Mouse (Mus musculus) spleen, adult 2 months (tissue): Measurements from ENCODE around the gene Ick. TPM values are rescaled to one million over a fixed set of nuclear protein-coding genes. Genes with fewer than 3 reads are reported as not detected.

Experiments
- DNase-seq, 2 experiments: peaks; one replicate each; pipeline versions ENCODE4 v3.0.0 to v3.0.0-alpha.2; 2012 to 2021; ENCODE audit warnings: low spot score in 2 of 2, low read depth in 1 of 2
- H3K27ac ChIP-seq: fragments of 200-500 bp; 2 replicates; pipeline ENCODE4 v1.5.1; 2012; ENCODE audit warnings: low read length, inconsistent platforms; ENCODE audit not compliant: insufficient read depth
- H3K27me3 ChIP-seq: fragments of 200-500 bp; 2 replicates; pipeline ENCODE4 v1.6.1; 2012; ENCODE audit warnings: mild to moderate bottlenecking, moderate library complexity, low read length, inconsistent platforms; ENCODE audit not compliant: control insufficient read depth, insufficient read depth
- H3K36me3 ChIP-seq: fragments of 200-500 bp; 2 replicates; pipeline ENCODE4 v1.6.1; 2012; ENCODE audit warnings: mild to moderate bottlenecking, low read length, inconsistent platforms; ENCODE audit not compliant: control insufficient read depth, insufficient read depth
- H3K4me1 ChIP-seq: fragments of 200-500 bp; 2 replicates; pipeline ENCODE4 v1.6.1; 2011; ENCODE audit warnings: inconsistent platforms; ENCODE audit not compliant: control insufficient read depth, insufficient read depth, insufficient read length
- H3K4me3 ChIP-seq: fragments of 200-500 bp; 2 replicates; pipeline ENCODE4 v1.5.1; 2011; ENCODE audit warnings: mild to moderate bottlenecking, inconsistent platforms; ENCODE audit not compliant: insufficient read depth, insufficient read length; ENCODE audit errors: extremely low read depth
- CTCF ChIP-seq: fragments of 200-500 bp; IDR thresholded peaks from 2 replicates; pipeline ENCODE4 v1.5.1; 2011; ENCODE audit warnings: mild to moderate bottlenecking, inconsistent platforms; ENCODE audit not compliant: insufficient read depth, insufficient read length, insufficient replicate concordance; ENCODE audit errors: extremely low read depth
- POLR2A ChIP-seq: fragments of 200-500 bp; IDR thresholded peaks from 2 replicates; pipeline ENCODE4 v1.6.1; 2011; ENCODE audit warnings: low read depth, low read length, inconsistent platforms
- WGBS: fragments of 180-500 bp; shearing (Covaris S2); methylation state at CpG from one replicate; pipeline ENCODE4 v1.1.7; 2018; 5-methylcytosine and 5-hydroxymethylcytosine counted together
- polyA plus RNA-seq: library from polyadenylated mRNA; depleted of rRNA; stranded (reverse); fragments of >200 nt; gene quantifications from 2 replicates; pipeline ENCODE4 v1.2.3, GENCODE M21; 2012

Ick gene
- polyA plus RNA-seq, 1 experiment = 3.0 TPM

DNA sequence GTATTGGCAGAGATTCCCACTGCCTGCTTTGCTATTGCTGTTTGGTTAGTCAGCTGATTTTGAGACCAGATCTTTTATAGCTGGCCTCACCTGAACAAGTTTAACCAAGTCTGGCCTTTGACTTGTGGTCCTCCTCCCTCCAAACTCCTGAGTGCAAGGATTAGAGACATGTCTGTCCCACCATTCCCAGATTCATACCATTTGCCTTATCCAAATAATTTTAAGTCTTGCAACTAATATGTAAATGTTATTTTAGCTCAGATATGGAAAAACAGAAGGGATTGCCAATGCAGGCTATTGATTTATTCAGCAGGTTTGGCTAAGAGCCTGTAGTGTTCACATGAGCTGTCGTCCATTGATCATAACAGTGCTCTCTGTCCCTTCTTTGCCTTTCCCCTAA lies 48.2 kb downstream of the Ick start:
- DNase-seq = no peak
- H3K4me1 ChIP-seq = no peaks in the 10 kb centered on the region
- TF ChIP-seq POLR2A (no peak), CTCF (no peak)
- H3K4me3 ChIP-seq = no peak overlapping the region
- peaks cover 4% of the 10 kb centered on the region for H3K36me3 ChIP-seq
- no peak overlapping the region for H3K27ac ChIP-seq
- 90% methylated on average over 1 of the region's 1 CpGs for WGBS
- no peaks in the 10 kb centered on the region for H3K27me3 ChIP-seq

DNA sequence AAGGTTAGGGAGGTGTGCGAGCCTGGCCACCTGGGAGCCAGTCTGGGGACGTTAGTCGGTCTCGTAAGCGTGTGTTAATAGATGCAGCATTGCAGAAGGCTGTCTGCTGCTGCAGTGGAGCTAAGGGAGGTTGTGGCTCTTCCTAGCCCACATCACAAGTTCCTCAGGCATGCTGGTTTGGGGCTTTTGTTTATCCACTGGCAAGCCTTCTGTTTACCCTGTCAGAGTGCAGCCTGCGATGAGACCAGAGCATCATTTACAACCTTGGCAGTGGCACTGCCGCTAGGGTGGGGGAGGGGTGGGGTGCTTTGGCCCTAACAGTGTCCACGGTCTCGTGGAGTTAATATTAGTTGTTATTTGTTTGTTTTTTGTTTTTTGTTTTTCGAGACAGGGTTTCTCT lies 54.3 kb downstream of the Ick start:
- TF ChIP-seq POLR2A = no peak
- no peak overlapping the region for H3K4me3 ChIP-seq
- no peaks in the 10 kb centered on the region; the same call in 1 of the 2 replicates for H3K36me3 ChIP-seq
- H3K4me1 ChIP-seq = no peaks in the 10 kb centered on the region
- 94% methylated on average over 10 of the region's 10 CpGs for WGBS
- no peaks in the 10 kb centered on the region for H3K27me3 ChIP-seq
- no peak overlapping the region for H3K27ac ChIP-seq
- no peak for DNase-seq

DNA sequence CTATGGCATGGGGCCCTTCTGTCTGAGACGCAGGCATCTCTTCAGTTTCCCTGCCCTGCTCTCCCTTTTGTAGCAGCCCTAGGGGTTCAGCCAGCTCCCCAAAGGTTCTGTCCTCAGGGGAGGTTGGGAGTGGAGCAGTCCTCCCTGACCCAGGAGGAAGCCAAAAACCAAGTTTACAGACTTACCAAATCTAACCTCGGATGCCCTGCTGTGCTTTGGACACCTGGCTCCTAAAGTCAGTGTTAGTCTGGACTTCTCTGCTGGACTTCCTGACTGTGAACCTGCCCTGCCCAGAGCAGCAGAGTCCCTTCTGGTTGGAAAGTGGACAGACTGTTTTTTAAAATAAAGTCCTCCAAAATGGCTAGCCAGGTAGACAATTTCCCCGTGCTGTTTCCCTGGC lies 55.7 kb downstream of the Ick start:
- no peaks in the 10 kb centered on the region for H3K36me3 ChIP-seq
- no peak for DNase-seq

DNA sequence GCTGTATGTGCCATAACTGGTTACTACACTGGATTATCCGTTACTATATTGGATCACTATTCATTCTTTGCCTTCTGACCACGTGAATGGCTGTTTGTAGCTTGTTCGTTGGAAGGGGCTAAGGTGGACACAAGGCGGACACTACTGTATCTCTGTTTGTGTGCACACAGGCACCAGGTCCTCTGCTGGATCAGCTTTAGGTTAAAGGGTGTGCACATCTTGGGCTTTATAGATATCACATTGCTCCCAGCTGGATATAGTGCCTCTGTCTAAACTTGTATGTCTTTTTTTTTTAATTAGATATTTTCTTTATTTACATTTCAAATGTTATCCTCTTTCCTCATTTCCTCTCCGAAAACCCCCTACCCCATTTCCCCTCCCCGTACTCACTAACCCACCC lies 56.5 kb downstream of the Ick start:
- WGBS = 90% methylated on average over 6 of the region's 6 CpGs
- H3K27ac ChIP-seq = no peak overlapping the region
- H3K4me1 ChIP-seq = no peaks in the 10 kb centered on the region
- H3K36me3 ChIP-seq = no peaks in the 10 kb centered on the region
- H3K27me3 ChIP-seq = no peaks in the 10 kb centered on the region
- no peak overlapping the region for H3K4me3 ChIP-seq
- TF ChIP-seq POLR2A = no peak
- TF ChIP-seq CTCF = no peak
- no peak for DNase-seq

More for the DNA sequence above, 55.7 kb downstream of the Ick start:
- WGBS = 96% methylated on average over 3 of the region's 3 CpGs
- H3K27ac ChIP-seq = no peak overlapping the region
- H3K4me1 ChIP-seq = no peaks in the 10 kb centered on the region
- TF ChIP-seq CTCF (no peak), POLR2A (no peak)
- no peaks in the 10 kb centered on the region for H3K27me3 ChIP-seq
- H3K4me3 ChIP-seq = no peak overlapping the region

DNA sequence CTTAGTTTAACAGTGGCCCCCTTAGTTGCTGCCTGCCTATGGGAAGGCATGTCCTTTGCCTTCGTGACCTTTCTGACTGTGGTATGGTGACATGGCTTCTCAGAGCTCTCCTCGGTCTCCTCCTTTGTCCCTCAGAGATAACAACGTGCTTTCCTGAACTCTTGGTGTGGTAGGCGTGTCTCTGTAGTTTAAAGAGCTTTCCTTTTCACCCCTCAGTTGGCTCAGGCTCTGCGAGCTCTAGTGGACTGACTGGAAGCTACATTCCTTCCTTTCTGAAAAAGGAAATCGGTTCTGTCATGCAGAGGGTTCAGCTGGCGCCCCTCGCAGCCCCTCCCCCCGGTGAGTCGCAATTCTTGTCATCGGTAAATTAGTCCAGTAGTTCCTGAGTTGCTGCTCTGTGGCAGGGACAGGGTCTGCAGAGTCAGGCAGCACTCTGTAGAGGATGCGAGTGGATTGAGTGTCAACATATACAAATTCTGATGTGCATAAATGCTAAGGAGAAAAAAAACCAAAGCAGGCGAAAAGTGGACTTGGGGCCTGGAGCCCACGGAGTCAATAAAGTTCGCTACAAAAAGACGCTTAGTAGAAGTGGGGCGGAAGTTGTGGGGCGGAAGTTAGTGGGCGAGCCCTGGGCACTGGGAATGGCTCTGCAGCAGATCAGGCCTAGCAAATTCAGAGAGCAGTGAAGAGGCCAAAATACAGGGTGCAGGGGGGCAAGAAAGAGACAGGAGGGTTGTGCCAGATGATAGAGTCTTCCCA lies 57.9 kb downstream of the Ick start:
- DNase-seq = no peak
- TF ChIP-seq CTCF (no peak), POLR2A (no peak)
- no peak overlapping the region for H3K4me3 ChIP-seq
- no peaks in the 10 kb centered on the region for H3K36me3 ChIP-seq
- 83% methylated on average over 19 of the region's 19 CpGs for WGBS
- no peak overlapping the region for H3K27ac ChIP-seq
- no peaks in the 10 kb centered on the region for H3K4me1 ChIP-seq
- H3K27me3 ChIP-seq = no peaks in the 10 kb centered on the region

DNA sequence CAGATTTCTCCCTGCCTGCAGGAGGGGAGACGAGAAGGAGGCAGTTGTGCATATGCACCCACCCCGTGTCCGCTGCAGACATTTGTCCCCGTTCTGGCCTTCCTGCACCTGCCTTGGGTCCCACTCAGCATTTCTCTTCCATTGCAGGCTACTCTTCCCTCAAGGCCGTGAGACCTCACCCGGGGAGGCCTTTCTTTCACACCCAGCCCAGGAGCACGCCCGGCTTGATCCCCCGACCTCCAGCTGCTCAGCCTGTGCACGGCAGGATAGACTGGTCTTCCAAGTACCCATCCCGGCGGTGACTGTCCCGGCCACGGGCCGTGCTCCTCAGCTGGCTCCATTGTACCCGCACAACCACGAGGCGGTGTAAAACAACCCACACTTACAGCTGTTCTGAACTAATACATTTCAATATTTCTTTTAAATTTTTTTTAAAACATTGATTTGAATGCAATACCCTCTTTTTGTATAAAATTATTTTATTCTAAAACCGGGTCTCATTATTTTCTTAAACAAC lies 58.5 kb downstream of the Ick start:
- Histone ChIP-seq H3K4me3 (no peak overlapping the region), H3K4me1 (no peaks in the 10 kb centered on the region), H3K27ac (no peak overlapping the region), H3K27me3 (no peaks in the 10 kb centered on the region), H3K36me3 (no peaks in the 10 kb centered on the region)
- 89% methylated on average over 19 of the region's 19 CpGs for WGBS
- TF ChIP-seq POLR2A = no peak
- no peak for TF ChIP-seq CTCF
- no peak for DNase-seq

DNA sequence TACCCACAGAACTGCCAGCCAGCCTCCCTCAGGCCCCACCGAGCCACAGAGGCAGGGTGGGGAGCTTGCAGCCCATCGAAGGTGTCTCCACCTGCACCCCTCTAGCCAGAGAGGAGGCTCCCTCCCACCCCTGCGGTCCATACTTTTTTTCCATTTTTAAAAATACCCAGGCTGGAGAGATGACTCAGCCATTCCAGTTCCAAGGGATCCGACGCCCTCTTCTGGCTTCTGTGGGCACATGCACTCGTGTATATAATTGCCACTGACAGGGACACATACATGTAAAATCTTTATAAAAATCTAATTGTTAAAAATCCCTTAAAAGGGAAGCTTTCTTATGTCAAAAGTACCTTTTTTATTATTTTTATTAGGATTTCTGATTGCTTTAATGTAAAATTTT lies 59.9 kb downstream of the Ick start:
- TF ChIP-seq CTCF (no peak), POLR2A (no peak)
- 94% methylated on average over 6 of the region's 6 CpGs for WGBS
- DNase-seq = no peak
- H3K27me3 ChIP-seq = no peaks in the 10 kb centered on the region
- H3K36me3 ChIP-seq = no peaks in the 10 kb centered on the region
- no peak overlapping the region for H3K27ac ChIP-seq
- H3K4me1 ChIP-seq = no peaks in the 10 kb centered on the region
- H3K4me3 ChIP-seq = no peak overlapping the region
